In the genomic region with DNA sequence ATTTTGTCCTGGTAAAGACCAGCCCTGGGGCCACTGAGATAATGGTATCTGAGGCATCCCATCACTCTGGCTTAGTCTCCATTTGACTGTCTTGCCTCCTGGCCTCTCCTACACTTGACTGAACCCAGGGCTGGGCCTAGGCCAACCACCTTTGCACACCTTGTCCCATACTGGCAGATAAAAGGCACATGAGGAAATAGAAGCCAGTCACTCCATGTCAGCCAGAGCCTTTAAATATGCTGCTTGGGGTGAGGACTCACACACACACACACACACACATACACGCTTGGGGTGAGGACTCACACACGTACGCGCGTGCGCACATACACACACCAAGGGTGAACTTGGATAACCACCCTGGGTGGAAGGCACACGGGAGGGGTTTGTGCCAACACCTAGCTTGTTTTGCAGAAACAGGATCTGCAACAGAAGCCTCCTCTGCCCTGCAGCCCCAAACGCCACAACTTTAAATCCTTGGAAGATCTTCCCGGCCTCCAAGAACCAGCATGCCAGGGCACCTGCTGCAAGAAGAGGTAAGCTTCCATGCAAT, we compare ENCODE assay signal across 25 mouse cellular contexts. TPM values are rescaled to one million over a fixed set of nuclear protein-coding genes. Genes with fewer than 3 reads are reported as not detected.
"Had no signal": no experiment of that assay in that cellular context is flagged by ENCODE, and none has a peak within 500 bp of the region (broad histone marks: within the 10 kb centered on the region; RNA-seq: fewer than 3 reads in every experiment).

Scd3 (plus strand) TSS at position 255 of the 550 bp plus-strand sequence.

- H3K4me1 ChIP-seq: heart, embryonic 10.5 days; heart, embryonic 12.5 days; hindbrain, embryonic 13.5 days; hindbrain, embryonic 15.5 days; limb, embryonic 10.5 days; limb, embryonic 12.5 days had no signal

- H3K36me3 ChIP-seq: heart, embryonic 10.5 days; heart, embryonic 12.5 days; hindbrain, embryonic 13.5 days; hindbrain, embryonic 15.5 days; limb, embryonic 10.5 days; limb, embryonic 12.5 days; liver, embryonic 13.5 days had no signal

- DNase-seq: gastrocnemius, adult 2 months; gastrocnemius, postnatal 10 days; gastrocnemius, postnatal 25 days; heart, adult 18-20 months; heart, postnatal 10 days; heart, postnatal 36 days; kidney, adult 11 months; kidney, adult 8-10 months; kidney, postnatal 10 days; kidney, postnatal 25 days; kidney, postnatal 4 days; liver; liver, embryonic 13.5 days had no signal

- ATAC-seq: hindbrain, postnatal 0 days; intestine, embryonic 16.5 days had no signal

- H3K27ac ChIP-seq: gastrocnemius, adult 2 months; heart, embryonic 10.5 days; hindbrain, embryonic 13.5 days; hindbrain, embryonic 15.5 days; hindbrain, postnatal 0 days; layer of hippocampus, adult 2 months; left cerebral cortex, adult 2 months; limb, embryonic 10.5 days; limb, embryonic 12.5 days; liver, embryonic 13.5 days had no signal

- H3K4me3 ChIP-seq: gastrocnemius, adult 2 months; heart, embryonic 10.5 days; heart, embryonic 12.5 days; hindbrain, embryonic 13.5 days; hindbrain, embryonic 15.5 days; layer of hippocampus, adult 2 months; left cerebral cortex, adult 2 months; limb, embryonic 10.5 days; limb, embryonic 12.5 days; liver, embryonic 13.5 days had no signal

- H3K27me3 ChIP-seq: heart, embryonic 12.5 days; hindbrain, embryonic 13.5 days; hindbrain, embryonic 15.5 days; limb, embryonic 12.5 days had no signal

RNA-seq across cellular contexts. Expression of gene Scd3, which starts in this region (rescaled TPM):
- total RNA-seq: gastrocnemius, adult 2 months; gastrocnemius, postnatal 10 days; gastrocnemius, postnatal 25 days; gastrocnemius, postnatal 4 days; heart, adult 18-20 months; heart, postnatal 36 days had no signal
- polyA plus RNA-seq: heart, embryonic 12.5 days; limb, embryonic 12.5 days; liver, embryonic 11.5 days; liver, embryonic 13.5 days had no signal
